Mouse (Mus musculus): ENCODE data around the gene Chchd4.
A peak's percentile ranks its signal among the peaks of the same experiment; 100 is the strongest.
"Not testable (repeated sequence)": the region's sequence is repeated elsewhere in the genome, so short reads cannot be mapped to it uniquely, and the experiment has no call there.

Gene Chchd4

GRCm38 (mm10) chr6:91474441-91475190 lies 1.3 kb upstream of the Chchd4 start:
- no peak for DNase-seq (ENCODE audit: low spot score in 2 of 2)

GRCm38 (mm10) chr6:91473805-91474440 lies 577 bp upstream of the Chchd4 start:
- no peak for DNase-seq (ENCODE audit: low spot score in 2 of 2)

DNA sequence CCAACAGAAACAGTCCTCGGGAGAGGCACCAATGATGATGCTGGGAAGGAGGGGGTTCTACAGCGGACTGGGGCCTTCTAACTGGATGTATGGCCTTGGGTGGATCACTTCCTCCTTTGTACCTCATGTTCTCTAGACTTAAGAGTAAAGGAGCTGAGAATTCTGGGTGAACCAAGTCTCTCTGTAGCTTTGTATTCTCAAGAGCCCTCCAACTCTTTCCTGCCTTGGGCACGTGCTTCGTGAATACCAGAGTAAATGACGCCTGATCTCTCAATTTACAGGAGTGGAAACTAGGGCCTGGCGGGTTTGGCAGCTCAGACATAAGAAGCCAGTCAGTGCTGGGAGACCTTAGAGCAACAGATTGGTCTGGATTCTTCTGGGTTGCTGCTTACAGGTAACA lies 1.0 kb downstream of the Chchd4 start:
- peak in 1 of 2 experiments; percentile 15 for DNase-seq (ENCODE audit: low spot score in 2 of 2)

- DNase-seq (ENCODE audit: low spot score in 2 of 2): not testable (repeated sequence)
These were observed 1.9 kb downstream of the Chchd4 start for GRCm38 (mm10) chr6:91471427-91471826.

DNA sequence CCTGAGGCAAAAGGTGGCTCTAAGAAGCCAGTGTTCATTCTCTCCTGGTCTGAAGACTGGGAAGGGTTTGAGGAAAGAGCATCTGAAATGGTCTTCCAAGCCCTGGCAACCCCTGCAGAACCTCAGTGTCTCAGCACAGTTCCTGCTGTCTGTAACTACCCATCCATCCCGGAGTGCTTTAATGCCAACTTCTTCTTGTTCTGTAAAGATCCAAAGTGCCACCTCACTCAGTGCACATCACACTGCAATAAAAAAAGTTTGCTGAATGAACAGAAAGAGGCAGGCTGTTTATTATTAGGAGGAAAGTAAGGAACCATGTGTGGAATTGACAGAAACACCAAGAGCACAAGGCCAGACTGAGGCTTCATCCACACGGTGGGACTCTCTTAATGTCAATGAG lies 2.6 kb downstream of the Chchd4 start:
- DNase-seq (ENCODE audit: low spot score in 2 of 2): no peak

DNA sequence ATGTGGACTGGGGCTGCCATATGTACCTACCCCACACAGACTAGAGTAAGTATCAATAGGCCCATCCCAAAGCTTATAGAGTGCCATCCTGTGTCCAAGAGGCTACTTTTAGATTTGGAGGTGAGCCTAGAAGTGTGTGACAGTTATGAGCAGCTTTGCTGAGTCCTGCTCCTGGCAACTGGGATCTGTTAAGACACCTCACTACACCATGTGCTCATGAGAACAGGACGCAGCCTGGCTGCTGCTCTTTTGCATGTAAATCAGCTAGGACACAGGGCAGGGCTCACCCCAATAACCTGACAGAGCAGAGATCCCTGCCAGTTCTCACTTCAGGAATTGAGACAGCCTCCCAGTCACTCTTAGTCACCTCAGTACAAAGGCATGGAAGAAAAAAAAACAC lies 6.2 kb downstream of the Chchd4 start:
- no peak for DNase-seq (ENCODE audit: low spot score in 2 of 2)

- DNase-seq (ENCODE audit: low spot score in 2 of 2): no peak
These were observed 7.6 kb downstream of the Chchd4 start for GRCm38 (mm10) chr6:91465756-91466155.

DNA sequence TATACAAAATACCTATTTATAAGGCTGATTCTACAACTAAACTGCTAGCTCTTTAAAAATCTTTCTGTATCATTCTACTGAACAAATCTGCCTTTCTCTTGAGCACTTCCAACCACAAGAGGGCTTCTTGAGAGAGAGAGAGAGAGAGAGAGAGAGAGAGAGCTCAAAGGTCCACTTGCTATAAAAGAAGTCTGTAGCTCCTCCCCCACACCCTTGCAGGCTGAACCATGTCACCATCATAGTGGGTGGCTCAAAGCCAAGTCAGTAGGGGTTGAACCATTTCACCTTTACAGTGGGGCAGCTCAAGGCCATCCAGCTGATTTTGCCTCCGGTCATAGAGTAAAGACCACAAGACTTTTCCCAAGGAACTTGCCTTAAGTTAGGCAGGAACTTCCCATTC lies 13.9 kb downstream of the Chchd4 start:
- no peak for DNase-seq (ENCODE audit: low spot score in 2 of 2)

- DNase-seq (ENCODE audit: low spot score in 2 of 2): no peak
These were observed 18.8 kb downstream of the Chchd4 start for GRCm38 (mm10) chr6:91454546-91454945.

GRCm38 (mm10) chr6:91452056-91452455 lies 21.3 kb downstream of the Chchd4 start:
- DNase-seq (ENCODE audit: low spot score in 2 of 2): no peak

DNA sequence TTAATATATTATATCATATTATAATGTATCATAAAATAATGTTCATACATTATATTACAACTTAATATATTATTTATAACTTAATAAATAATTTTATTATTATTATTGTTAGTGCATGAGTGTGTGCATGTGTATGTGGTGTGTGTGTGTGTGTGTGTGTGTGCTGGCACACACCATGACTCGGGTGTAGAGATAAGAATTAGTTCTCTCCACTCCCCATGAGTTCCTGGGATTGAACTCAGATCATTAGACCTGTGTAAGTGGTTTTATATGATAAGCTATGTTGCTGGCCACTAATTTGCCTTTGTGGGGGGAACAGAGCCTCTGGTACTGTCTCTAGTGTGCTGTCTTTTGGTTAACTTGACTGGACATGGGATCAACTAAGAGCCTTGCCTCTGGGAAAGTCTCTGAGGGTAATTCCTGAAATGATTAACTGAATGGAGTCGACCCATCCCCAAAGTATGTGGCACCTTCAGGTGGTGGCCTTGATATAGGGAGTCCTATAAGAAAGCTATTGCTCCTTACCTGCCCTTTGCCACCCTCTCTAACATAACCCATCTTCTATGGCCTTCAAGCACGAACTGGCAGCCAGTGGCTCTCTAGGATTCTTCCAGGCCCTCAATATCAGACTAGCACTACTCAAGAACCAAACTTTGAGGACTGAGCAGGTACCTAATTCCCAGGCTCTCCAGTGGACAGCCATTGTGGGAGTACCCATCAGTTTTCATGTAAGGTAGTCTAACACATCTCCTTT lies 23.7 kb downstream of the Chchd4 start:
- DNase-seq (ENCODE audit: low spot score in 2 of 2): no peak

DNA sequence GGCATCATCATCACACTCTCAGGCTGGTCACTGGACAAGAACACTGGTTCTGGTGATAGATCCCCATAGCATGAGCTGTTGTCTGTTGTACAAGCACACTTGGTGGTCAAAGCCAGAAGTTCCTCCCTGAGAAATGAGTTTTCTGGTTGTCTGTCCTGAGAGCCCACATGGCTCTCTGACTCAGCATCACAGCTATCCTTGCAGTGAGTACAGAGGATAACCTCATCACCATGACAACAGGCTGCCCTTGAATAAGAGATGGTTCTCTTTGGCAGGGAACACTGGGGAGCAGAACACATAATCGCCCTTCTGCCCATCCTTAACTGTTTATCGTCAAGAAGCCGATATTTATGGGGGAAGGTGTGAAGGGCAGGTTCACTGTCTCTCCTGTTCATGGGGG lies 28.0 kb downstream of the Chchd4 start:
- no peak for DNase-seq (ENCODE audit: low spot score in 2 of 2)

DNA sequence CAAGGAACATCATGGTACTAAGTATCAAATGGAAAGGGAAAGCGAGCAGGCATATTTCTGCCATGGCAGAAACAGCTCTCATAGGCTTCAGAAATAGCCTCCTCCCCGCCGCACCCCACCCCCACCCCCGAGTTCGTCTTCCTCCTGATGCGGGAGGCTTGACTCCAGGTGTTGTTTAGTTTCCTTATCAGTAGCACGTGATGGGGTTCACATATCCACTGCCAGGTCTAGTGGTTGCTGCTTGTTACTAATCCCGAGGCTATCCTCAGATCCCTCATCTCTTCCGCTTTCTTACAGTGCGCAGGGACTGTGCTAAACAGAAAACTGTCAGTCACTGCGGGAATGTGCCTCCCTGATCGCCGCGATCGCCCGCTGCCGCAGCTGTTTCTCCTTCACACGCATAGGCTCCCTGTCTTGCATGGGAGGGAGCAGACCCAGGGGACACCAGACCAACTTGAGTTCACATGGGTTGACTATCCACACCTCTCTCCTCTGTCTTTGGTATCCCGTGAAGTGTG lies 32.1 kb downstream of the Chchd4 start:
- no peak for DNase-seq (ENCODE audit: low spot score in 2 of 2)

DNA sequence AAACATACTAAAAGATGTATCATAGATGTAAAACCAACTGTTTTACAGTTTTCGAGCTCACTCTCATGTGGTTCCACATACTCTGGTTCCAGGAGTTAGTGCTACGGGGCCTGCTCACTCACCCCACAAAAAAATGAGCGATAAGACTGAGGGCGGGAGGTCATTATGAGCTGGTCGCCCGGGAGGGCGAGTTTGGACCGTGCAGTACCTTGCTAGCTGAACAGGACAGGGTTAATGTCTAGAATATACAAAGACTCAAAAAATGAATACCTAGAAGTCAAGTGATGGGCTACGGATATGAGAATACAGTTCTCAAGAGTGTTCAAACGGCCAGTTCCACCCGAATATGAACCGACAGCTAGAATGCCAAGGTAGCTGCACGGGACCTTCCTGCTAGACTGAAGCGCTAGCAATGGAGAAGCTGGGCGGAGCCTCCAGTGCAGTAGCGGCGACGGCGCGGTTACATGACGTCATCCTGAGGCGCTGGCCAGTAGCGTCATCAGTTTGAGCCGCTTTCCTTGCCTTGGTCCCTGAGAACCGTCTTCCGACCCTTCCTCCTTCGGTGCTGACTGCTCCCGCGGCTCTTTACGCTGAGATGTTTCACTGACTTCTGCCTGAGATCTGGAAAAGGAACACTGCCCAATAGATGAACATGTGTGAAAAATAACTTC lies 32.7 kb downstream of the Chchd4 start:
- peak; percentile 90 to 93 for DNase-seq (ENCODE audit: low spot score in 2 of 2)

DNA sequence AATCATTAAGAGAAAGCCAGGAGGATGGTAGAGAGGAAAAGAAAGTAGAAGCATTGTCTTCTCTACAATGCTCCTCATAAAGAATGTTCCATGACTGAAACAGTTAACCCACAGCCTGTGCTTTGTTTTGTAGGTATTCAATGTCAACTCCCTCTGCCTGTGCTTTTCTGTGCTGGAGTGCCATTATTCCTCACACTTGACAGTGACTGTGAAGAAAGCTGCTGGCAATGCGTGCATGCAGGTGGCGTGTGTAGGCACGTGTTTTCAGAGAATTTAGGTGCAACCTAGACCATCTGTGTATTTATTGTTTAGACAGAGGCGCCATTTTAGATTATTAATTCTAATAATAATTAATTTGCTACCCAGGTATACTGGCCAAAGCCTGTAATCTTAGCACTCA lies 49.2 kb downstream of the Chchd4 start:
- DNase-seq (ENCODE audit: low spot score in 2 of 2): no peak

DNA sequence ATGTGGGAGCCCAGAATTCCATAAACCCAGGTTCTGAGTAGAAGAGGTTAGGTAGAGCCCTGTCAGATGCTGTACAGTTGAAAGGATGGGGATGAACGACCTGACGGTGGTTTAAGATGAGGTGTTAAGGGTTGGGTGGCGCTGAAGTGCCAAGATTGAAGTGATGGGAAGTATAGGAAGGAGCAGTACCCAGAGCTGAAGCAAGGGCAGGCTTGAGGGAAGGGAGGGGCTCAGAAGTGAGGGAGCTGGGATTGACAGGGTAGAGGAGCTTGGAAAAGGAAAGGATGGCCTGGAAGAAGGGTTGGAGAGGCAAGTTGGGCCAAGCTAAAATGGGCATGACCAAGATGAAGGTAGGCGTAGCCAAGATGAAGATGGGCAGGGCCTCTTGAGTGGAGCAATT lies 51.7 kb downstream of the Chchd4 start:
- DNase-seq (ENCODE audit: low spot score in 2 of 2): no peak

DNA sequence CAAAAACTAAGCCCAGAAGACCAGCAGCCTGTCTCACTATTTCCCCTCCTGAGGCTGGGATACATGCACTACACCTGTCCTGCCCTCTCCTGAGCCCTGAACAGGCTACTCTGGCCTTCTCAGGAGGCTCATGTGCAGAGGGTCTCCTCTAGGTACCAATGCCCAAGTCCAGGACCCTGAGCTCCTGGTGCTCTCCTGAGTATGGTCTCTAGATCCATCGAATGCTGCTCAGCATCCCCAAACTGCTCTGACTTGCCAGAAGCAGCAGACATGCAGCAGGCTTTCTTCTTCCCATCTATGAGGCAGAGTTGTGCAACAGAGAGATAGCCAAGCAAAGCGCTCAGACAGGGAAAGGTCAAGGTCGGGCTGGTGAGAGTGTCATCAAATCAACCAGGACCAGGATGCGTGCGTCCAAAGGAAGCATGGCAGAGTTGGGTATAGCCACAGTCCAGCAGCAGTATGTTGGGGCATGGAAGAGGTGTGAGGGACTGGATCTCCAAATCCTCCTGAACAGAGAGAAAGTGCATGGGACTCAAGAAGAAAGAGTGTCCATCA lies 56.0 kb downstream of the Chchd4 start:
- no peak for DNase-seq (ENCODE audit: low spot score in 2 of 2)

DNA sequence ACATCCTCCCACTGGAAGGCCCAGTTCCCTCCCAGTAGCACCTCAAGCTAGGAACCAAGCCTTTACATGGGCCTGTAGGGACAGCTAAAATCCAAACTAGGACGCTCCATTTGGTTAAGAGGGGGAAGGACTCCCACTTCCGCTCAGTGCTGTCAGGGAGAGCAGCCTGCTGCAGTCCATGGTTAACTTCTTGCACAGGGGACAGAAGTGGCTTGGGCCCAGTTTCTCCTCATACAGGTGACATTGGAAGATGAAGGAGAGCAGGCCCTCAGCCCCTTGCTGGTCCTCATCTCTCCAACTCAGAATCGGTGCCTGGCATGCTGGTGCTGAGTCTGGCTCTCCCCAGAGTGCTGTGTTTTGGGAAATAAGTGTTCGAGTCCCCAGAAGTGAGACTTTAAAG lies 57.2 kb downstream of the Chchd4 start:
- DNase-seq (ENCODE audit: low spot score in 2 of 2): no peak

DNA sequence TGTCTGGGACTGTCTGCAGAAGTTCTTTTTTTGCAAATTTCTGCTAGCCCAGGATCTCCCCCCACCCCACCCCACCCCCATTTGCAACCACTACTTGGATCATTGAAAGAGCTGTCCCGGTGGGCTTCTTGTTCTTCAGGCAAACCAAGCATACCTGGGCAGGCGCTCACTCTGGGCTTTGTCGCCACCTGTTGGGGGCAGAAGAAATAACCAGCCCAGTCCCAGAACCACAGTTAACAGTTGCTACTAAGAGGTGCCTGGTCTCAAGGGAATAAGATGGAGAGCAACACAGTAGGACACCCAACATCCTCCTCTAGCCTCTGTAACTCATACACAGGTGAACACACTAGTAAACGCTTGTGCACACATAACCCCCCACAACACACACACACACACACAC lies 58.5 kb downstream of the Chchd4 start:
- no peak for DNase-seq (ENCODE audit: low spot score in 2 of 2)

All from natural killer cell, adult 2 months (primary cell).